Mouse (Mus musculus) ES-Bruce4 (cell line): ENCODE data around the gene Bend5.

Experiments
- CTCF ChIP-seq: IDR thresholded peaks from one replicate; pipeline ENCODE4 v1.8.1; 2011; ENCODE audit warnings: low read depth, low read length
- EP300 ChIP-seq: IDR thresholded peaks from 2 replicates; pipeline ENCODE4 v1.6.1; 2011; ENCODE audit warnings: low read depth, low read length; ENCODE audit not compliant: insufficient read depth
- POLR2A ChIP-seq: IDR thresholded peaks from one replicate; pipeline ENCODE4 v1.8.1; 2011; ENCODE audit warnings: low read length; ENCODE audit not compliant: insufficient read depth

DNA sequence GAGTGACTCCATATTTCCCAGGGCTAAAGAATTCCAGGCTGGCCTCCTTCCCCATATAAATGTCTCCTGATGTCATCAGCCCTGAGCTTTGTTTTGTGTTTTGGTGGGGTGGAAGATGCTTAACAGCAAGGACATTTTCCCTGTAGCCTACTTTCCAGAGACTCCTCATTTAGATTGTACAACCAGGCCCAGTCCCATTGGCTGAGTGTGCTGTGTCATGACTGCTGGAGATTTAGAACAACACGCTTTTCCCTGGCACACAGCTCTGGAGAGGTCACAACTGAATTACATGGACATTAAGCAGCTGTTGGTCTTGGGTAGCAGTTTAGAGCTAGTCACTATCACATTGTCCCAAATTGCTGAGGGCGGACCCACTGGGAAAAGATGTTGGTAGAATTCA is 16.4 kb downstream of the Bend5 start:
- TF ChIP-seq POLR2A: no peak
- TF ChIP-seq CTCF: no peak
- no peak for TF ChIP-seq EP300
